Mouse (Mus musculus) spleen, postnatal 4 days (tissue): ENCODE data around the gene Lims1.
"Not testable (repeated sequence)": the region's sequence is repeated elsewhere in the genome, so short reads cannot be mapped to it uniquely, and the experiment has no call there.

Experiments
- DNase-seq, 2 experiments: peaks; one replicate each; pipeline ENCODE4 v3.0.0; 2022; ENCODE audit warnings: low spot score in 2 of 2

Gene Lims1

GRCm38 (mm10) chr10:58323028-58323991 lies at the start of gene Lims1:
Gene Lims1 (plus strand): TSS chr10:58323466.
- DNase-seq, result peak; percentile 99

- no peak for DNase-seq
Observed at GRCm38 (mm10) chr10:58282238-58282637, 41.0 kb upstream of the Lims1 start.

- DNase-seq, result no peak
Observed at GRCm38 (mm10) chr10:58290742-58291141, 32.5 kb upstream of the Lims1 start.

- DNase-seq, result no peak
Observed at GRCm38 (mm10) chr10:58294246-58294645, 29.0 kb upstream of the Lims1 start.

GRCm38 (mm10) chr10:58295605-58296004 lies 27.7 kb upstream of the Lims1 start:
- DNase-seq, result no peak

- DNase-seq, result no peak
Observed at GRCm38 (mm10) chr10:58304996-58305395, 18.3 kb upstream of the Lims1 start.

GRCm38 (mm10) chr10:58306897-58307296 lies 16.4 kb upstream of the Lims1 start:
- no peak for DNase-seq

GRCm38 (mm10) chr10:58310791-58311190 lies 12.5 kb upstream of the Lims1 start:
- DNase-seq, result no peak

GRCm38 (mm10) chr10:58312887-58313286 lies 10.4 kb upstream of the Lims1 start:
- DNase-seq, result no peak

GRCm38 (mm10) chr10:58320881-58321280 lies 2.4 kb upstream of the Lims1 start:
- DNase-seq, result no peak

GRCm38 (mm10) chr10:58322361-58323027 lies 772 bp upstream of the Lims1 start:
- no peak for DNase-seq

GRCm38 (mm10) chr10:58326271-58326670 lies 3.0 kb downstream of the Lims1 start:
- DNase-seq, result no peak

- not testable (repeated sequence) for DNase-seq
Observed at GRCm38 (mm10) chr10:58327836-58328235, 4.6 kb downstream of the Lims1 start.

- DNase-seq, result no peak
Observed at GRCm38 (mm10) chr10:58328517-58329108, 5.3 kb downstream of the Lims1 start.

- no peak for DNase-seq
Observed at GRCm38 (mm10) chr10:58330635-58331034, 7.4 kb downstream of the Lims1 start.

- no peak for DNase-seq
Observed at GRCm38 (mm10) chr10:58331741-58332140, 8.5 kb downstream of the Lims1 start.

GRCm38 (mm10) chr10:58333414-58333813 lies 10.1 kb downstream of the Lims1 start:
- DNase-seq, result no peak

GRCm38 (mm10) chr10:58336156-58336555 lies 12.9 kb downstream of the Lims1 start:
- no peak for DNase-seq

- DNase-seq, result not testable (repeated sequence)
Observed at GRCm38 (mm10) chr10:58337091-58337490, 13.8 kb downstream of the Lims1 start.

GRCm38 (mm10) chr10:58338590-58338989 lies 15.3 kb downstream of the Lims1 start:
- DNase-seq, result no peak

- DNase-seq, result no peak
Observed at GRCm38 (mm10) chr10:58341685-58342084, 18.4 kb downstream of the Lims1 start.

GRCm38 (mm10) chr10:58342199-58342598 lies 18.9 kb downstream of the Lims1 start:
- no peak for DNase-seq
